Mouse (Mus musculus) megakaryocyte, embryonic 14.5 days (primary cell): ENCODE results near the gene Fam229b.

Source experiments
- FLI1 ChIP-seq: IDR thresholded peaks from 2 replicates; pipeline ENCODE4 v1.6.1; 2012; ENCODE audit warnings: low read length, inconsistent platforms, mixed read lengths
- GATA1 ChIP-seq: IDR thresholded peaks from 3 replicates; pipeline ENCODE4 v1.6.1; 2012; ENCODE audit warnings: mixed read lengths, low read length, inconsistent platforms, borderline replicate concordance

DNA sequence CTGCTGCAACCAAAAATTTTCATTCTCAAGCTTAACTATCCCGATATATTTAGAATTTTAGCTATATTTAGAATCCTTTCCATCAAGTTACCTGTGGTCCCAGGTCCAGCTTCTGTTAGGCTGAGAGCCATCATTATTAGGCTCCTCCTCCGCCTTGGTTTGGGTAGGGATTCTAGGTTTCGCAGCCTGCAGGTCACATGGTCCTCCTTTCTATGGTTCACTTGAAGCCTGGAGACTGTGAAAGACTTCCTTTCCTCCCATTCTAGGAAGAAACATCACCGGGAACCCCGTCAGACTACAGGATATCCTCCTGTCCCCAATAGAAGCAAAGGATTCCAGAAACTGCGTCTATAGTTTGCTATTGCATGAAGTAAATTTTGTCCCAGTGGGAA lies 38.8 kb upstream of the Fam229b start:
- TF ChIP-seq GATA1 = no peak
- no peak for TF ChIP-seq FLI1
